Mouse (Mus musculus) heart, postnatal 0 days (tissue): ENCODE data around the gene Zfp318.

Experiments
- CTCF ChIP-seq: IDR thresholded peaks from 2 replicates; pipeline ENCODE4 v1.5.1; 2016; ENCODE audit warnings: antibody characterized with exemption, control low read depth, low read depth
- EP300 ChIP-seq: IDR thresholded peaks from 2 replicates; pipeline ENCODE4 v1.6.1; 2016; ENCODE audit warnings: antibody characterized with exemption, low read depth

DNA sequence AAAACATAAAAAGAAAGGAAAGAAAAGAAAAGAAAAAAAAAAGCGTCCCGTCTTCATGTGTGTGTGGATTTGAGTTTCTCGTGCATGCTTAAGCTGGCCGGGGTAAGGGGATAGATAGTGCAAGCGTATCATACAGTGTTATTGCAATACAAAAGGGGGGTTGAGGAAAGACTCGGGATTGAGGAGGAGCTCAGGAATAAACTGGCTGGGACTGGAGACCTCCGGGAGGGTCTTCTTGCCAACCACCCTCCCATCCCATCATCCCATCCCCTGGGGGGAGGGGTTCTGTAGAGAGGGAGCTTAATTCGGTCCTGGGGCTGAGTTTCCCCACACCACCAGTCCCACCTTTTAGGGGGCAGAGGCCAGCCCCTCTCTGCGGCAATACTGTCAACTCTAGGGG, 71.0 kb downstream of the Zfp318 start:
- TF ChIP-seq CTCF, result no peak
- no peak for TF ChIP-seq EP300
